Mouse (Mus musculus): ENCODE data around the gene Chl1. TPM values are rescaled to one million over a fixed set of nuclear protein-coding genes. Genes with fewer than 3 reads are reported as not detected.

The Chl1 gene
- total and polyA plus RNA-seq, 3 experiments: not detected

DNA sequence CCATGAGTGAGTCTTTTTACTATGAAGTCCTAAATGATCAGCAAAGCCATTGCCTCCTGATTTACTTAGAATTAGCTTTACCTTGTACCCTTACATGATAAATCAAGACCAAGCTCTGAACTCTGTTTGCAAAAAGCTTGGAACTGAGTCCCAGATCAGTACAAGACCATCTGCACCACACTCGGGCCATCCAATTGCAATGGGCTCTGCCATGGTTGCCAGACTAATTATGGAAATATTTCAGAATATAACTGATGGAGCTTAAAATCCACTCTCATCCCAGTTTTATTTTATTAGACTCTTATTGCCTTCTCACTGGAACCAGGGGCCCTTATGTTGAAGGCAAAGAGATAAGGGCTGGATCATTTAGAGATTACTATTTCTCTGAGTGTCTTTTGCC lies 284.9 kb downstream of the Chl1 start:
- dilution Hi-C loops (cut with MboI; ENCODE audit: extremely low pct_ligation_motif_present, extremely low pct_unique_long_range_greater_than_20kb, low sequenced_read_pairs): no loop called here
- Histone ChIP-seq H3K9me3 (replicated peaks; ENCODE audit: low read length) (peaks cover 38% of the 10 kb centered on the region), H3K79me2 (replicated peaks; ENCODE audit: control insufficient read depth, extremely low read depth, insufficient read depth, poor library complexity, severe bottlenecking) (no peaks in the 10 kb centered on the region), H3K4me3 (replicated peaks in 1 of 3; ENCODE audit: low read depth in 2 of 3, low read length in 2 of 3, poor library complexity in 1 of 3) (no peak overlapping the region), H3K4me2 (ENCODE audit: insufficient read depth, low read depth, poor library complexity, severe bottlenecking) (no peak overlapping the region), H3K27me3 (replicated peaks) (no peaks in the 10 kb centered on the region), H3K4me1 (ENCODE audit: control insufficient read depth in 1 of 2, insufficient read depth in 2 of 2) (no peaks in the 10 kb centered on the region), H3K27ac (ENCODE audit: insufficient read depth, low read depth) (no peak overlapping the region), H3K9ac (ENCODE audit: insufficient read depth, low read depth) (no peak overlapping the region), H3K36me3 (replicated peaks in 1 of 2; ENCODE audit: control insufficient read depth in 1 of 2, insufficient read depth in 1 of 2, low read length in 1 of 2) (no peaks in the 10 kb centered on the region)
- TF ChIP-seq MYC (IDR thresholded peaks at IDR 0.05; ENCODE audit: low read depth, low read length) (no peak), HCFC1 (IDR thresholded peaks at IDR 0.05; ENCODE audit: low read depth, low read length) (no peak), IRF4 (IDR thresholded peaks at IDR 0.05; ENCODE audit: low read depth, low read length) (no peak), POLR2AphosphoS2 (IDR thresholded peaks at IDR 0.05; ENCODE audit: low read depth, low read length) (no peak), CHD1 (IDR thresholded peaks at IDR 0.05; ENCODE audit: low read depth, low read length) (no peak), ZC3H11A (IDR thresholded peaks at IDR 0.05; ENCODE audit: low read depth, low read length) (no peak), NELFE (IDR thresholded peaks at IDR 0.05; ENCODE audit: low read depth, low read length) (no peak), SMC3 (IDR thresholded peaks at IDR 0.05; ENCODE audit: low read depth, low read length) (no peak), ZMIZ1 (IDR thresholded peaks at IDR 0.05; ENCODE audit: low read depth, low read length) (no peak), ELF1 (IDR thresholded peaks at IDR 0.05; ENCODE audit: low read depth, low read length) (no peak), MXI1 (IDR thresholded peaks at IDR 0.05; ENCODE audit: low read depth, low read length) (no peak), MAZ (IDR thresholded peaks at IDR 0.05; ENCODE audit: low read depth, low read length) (no peak), RCOR1 (conservative IDR thresholded peaks at IDR 0.05; ENCODE audit: low read depth, low read length) (no peak)
- no peak for DNase-seq (ENCODE audit: extremely low read depth)
- in situ Hi-C loops (cut with MboI; ENCODE audit: low pct_ligation_motif_present, low pct_unique_long_range_greater_than_20kb, low sequenced_read_pairs): no loop called here

Data from CH12.LX (cell line).